Mouse (Mus musculus): ENCODE results near the gene Gpsm3. TPM values are rescaled to one million over a fixed set of nuclear protein-coding genes. Genes with fewer than 3 reads are reported as not detected.
A peak's percentile ranks its signal among the peaks of the same experiment; 100 is the strongest.

Gpsm3 gene
- total and polyA plus RNA-seq, 3 experiments: 13.0 to 38.7 (median 18.2) TPM

GRCm38 (mm10) chr17:34613830-34614229 lies 24.2 kb downstream of the Gpsm3 start (continued):
- TF ChIP-seq ZMIZ1 (IDR thresholded peaks at IDR 0.05; ENCODE audit: low read depth, low read length): no peak

- Histone ChIP-seq H3K79me2 (replicated peaks; ENCODE audit: control insufficient read depth, extremely low read depth, insufficient read depth, poor library complexity, severe bottlenecking) (no peaks in the 10 kb centered on the region), H3K9ac (ENCODE audit: insufficient read depth, low read depth) (no peak within 1 kb of the TSS), H3K4me1 (ENCODE audit: control insufficient read depth in 1 of 2, insufficient read depth in 2 of 2) (peaks cover 2 to 3% of the 10 kb centered on the region in 2 experiments; a peak in 2 of 4 replicates), H3K27ac (ENCODE audit: insufficient read depth, low read depth) (no peak within 1 kb of the TSS), H3K9me3 (replicated peaks; ENCODE audit: low read length) (no peaks in the 10 kb centered on the region), H3K4me2 (ENCODE audit: insufficient read depth, low read depth, poor library complexity, severe bottlenecking) (no peak within 1 kb of the TSS), H3K4me3 (replicated peaks in 1 of 3; ENCODE audit: low read depth in 2 of 3, low read length in 2 of 3, poor library complexity in 1 of 3) (no peak within 1 kb of the TSS), H3K27me3 (replicated peaks) (peaks cover 5% of the 10 kb centered on the region), H3K36me3 (replicated peaks in 1 of 2; ENCODE audit: control insufficient read depth in 1 of 2, insufficient read depth in 1 of 2, low read length in 1 of 2) (peaks cover 30 to 49% of the 10 kb centered on the region in 2 experiments)
- dilution Hi-C loops (cut with MboI; ENCODE audit: extremely low pct_ligation_motif_present, extremely low pct_unique_long_range_greater_than_20kb, low sequenced_read_pairs) (no loop called here), in situ Hi-C loops (cut with MboI; ENCODE audit: low pct_ligation_motif_present, low pct_unique_long_range_greater_than_20kb, low sequenced_read_pairs) (loop anchor here (5.0 kb wide), 2 partner anchors 49 to 174 kb away; no protein-coding TSS in a partner anchor)
- DNase-seq (ENCODE audit: extremely low read depth): no peak
- TF ChIP-seq ZKSCAN1 (IDR thresholded peaks at IDR 0.05; ENCODE audit: borderline replicate concordance, low read depth, low read length): no peak
- TF ChIP-seq SMC3 (IDR thresholded peaks at IDR 0.05; ENCODE audit: low read depth, low read length): no peak
- no peak for TF ChIP-seq CHD1 (IDR thresholded peaks at IDR 0.05; ENCODE audit: low read depth, low read length)
- no peak for TF ChIP-seq TCF12 (IDR thresholded peaks at IDR 0.05; ENCODE audit: low read depth, low read length)
- no peak for TF ChIP-seq BHLHE40 (IDR thresholded peaks at IDR 0.05; ENCODE audit: low read depth, low read length)
- TF ChIP-seq RCOR1 (conservative IDR thresholded peaks at IDR 0.05; ENCODE audit: low read depth, low read length): no peak
- no peak for TF ChIP-seq MAZ (IDR thresholded peaks at IDR 0.05; ENCODE audit: low read depth, low read length)
- TF ChIP-seq ZNF384 (IDR thresholded peaks at IDR 0.05; ENCODE audit: low read depth, low read length): no peak
- TF ChIP-seq JUND (conservative IDR thresholded peaks at IDR 0.05; ENCODE audit: low read depth, low read length): no peak
- TF ChIP-seq POLR2A (IDR thresholded peaks at IDR 0.05; ENCODE audit: low read depth, low read length): no peak
- TF ChIP-seq UBTF (IDR thresholded peaks at IDR 0.05; ENCODE audit: low read depth, low read length): no peak
- TF ChIP-seq GABPA (IDR thresholded peaks at IDR 0.05; ENCODE audit: insufficient replicate concordance, low read depth, low read length): no peak
- no peak for TF ChIP-seq MAFK (IDR thresholded peaks at IDR 0.05; ENCODE audit: insufficient replicate concordance, low read length)
- TF ChIP-seq CHD2 (IDR thresholded peaks at IDR 0.05; ENCODE audit: low read length): no peak
- TF ChIP-seq EP300 (IDR thresholded peaks at IDR 0.05; ENCODE audit: low read length): no peak
- TF ChIP-seq E2F4 (IDR thresholded peaks at IDR 0.05; ENCODE audit: insufficient replicate concordance, low read depth, low read length): no peak
Measured at GRCm38 (mm10) chr17:34615871-34616270, 26.3 kb downstream of the Gpsm3 start, which contains the start of gene Egfl8. Egfl8 (minus strand) TSS chr17:34615971.

- in situ Hi-C loops (cut with MboI; ENCODE audit: low pct_ligation_motif_present, low pct_unique_long_range_greater_than_20kb, low sequenced_read_pairs) (loop anchor here (5.0 kb wide), 2 partner anchors 52 to 177 kb away; no protein-coding TSS in a partner anchor), dilution Hi-C loops (cut with MboI; ENCODE audit: extremely low pct_ligation_motif_present, extremely low pct_unique_long_range_greater_than_20kb, low sequenced_read_pairs) (no loop called here)
- H3K9ac ChIP-seq (ENCODE audit: insufficient read depth, low read depth): no peak overlapping the region
- peaks cover 8% of the 10 kb centered on the region for H3K27me3 ChIP-seq (replicated peaks)
- H3K9me3 ChIP-seq (replicated peaks; ENCODE audit: low read length): no peaks in the 10 kb centered on the region
- H3K4me2 ChIP-seq (ENCODE audit: insufficient read depth, low read depth, poor library complexity, severe bottlenecking): no peak overlapping the region
- TF ChIP-seq CTCF (conservative IDR thresholded peaks at IDR 0.05 in 1 of 2, IDR thresholded peaks at IDR 0.05 in 1 of 2; ENCODE audit: low read depth in 2 of 2, low read length in 2 of 2): peak; percentile 89 to 96
- TF ChIP-seq RAD21 (IDR thresholded peaks at IDR 0.05; ENCODE audit: low read depth, low read length): peak; percentile 84
- TF ChIP-seq JUN (IDR thresholded peaks at IDR 0.05; ENCODE audit: insufficient read depth, low read depth, low read length): no peak
- TF ChIP-seq KAT2A (IDR thresholded peaks at IDR 0.05; ENCODE audit: insufficient replicate concordance, low read length): no peak
- peak; percentile 89 for TF ChIP-seq SMC3 (IDR thresholded peaks at IDR 0.05; ENCODE audit: low read depth, low read length)
- peaks cover 4 to 18% of the 10 kb centered on the region in 2 experiments for H3K36me3 ChIP-seq (replicated peaks in 1 of 2; ENCODE audit: control insufficient read depth in 1 of 2, insufficient read depth in 1 of 2, low read length in 1 of 2)
- peak; percentile 80 for DNase-seq (ENCODE audit: extremely low read depth)
- H3K4me3 ChIP-seq (replicated peaks in 1 of 3; ENCODE audit: low read depth in 2 of 3, low read length in 2 of 3, poor library complexity in 1 of 3): no peak overlapping the region
- no peaks in the 10 kb centered on the region for H3K79me2 ChIP-seq (replicated peaks; ENCODE audit: control insufficient read depth, extremely low read depth, insufficient read depth, poor library complexity, severe bottlenecking)
- H3K4me1 ChIP-seq (ENCODE audit: control insufficient read depth in 1 of 2, insufficient read depth in 2 of 2): peaks cover 2 to 3% of the 10 kb centered on the region in 2 experiments; a peak in 2 of 4 replicates
- no peak overlapping the region for H3K27ac ChIP-seq (ENCODE audit: insufficient read depth, low read depth)
Measured at GRCm38 (mm10) chr17:34618999-34619398, 29.4 kb downstream of the Gpsm3 start.

Measured in CH12.LX (cell line).